9 mouse cellular contexts compared by ENCODE assay signal in the genomic region with DNA sequence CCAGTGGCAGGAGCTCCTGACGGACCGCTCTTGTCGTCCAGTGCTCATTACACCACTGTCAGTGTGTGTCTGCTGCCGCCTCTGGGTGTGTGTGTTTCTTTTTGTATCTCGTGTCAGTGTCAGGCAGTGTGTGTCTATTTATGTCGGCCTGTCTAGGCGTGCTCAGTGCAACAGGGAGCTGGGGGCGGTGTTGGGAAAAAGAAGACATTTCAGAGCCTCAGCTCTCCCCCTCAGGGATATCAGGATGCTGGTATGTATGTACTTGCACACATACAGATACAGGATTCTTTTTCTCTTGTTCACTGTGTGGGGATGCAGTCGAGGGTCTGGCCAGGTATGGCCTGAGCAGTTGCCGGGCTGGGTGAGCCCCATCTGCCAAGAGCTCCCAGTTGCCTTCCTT. TPM values are rescaled to one million over a fixed set of nuclear protein-coding genes. Genes with fewer than 3 reads are reported as not detected.
DNase-seq lines count a peak whose midpoint lies in the region; ATAC-seq lines count a peak whose summit lies in the region.
"Had no signal": no experiment of that assay in that cellular context is flagged by ENCODE, and none has a peak within 500 bp of the region (broad histone marks: within the 10 kb centered on the region; RNA-seq: fewer than 3 reads in every experiment).

No protein-coding gene starts in this region.

- H3K4me2 ChIP-seq in forebrain, embryonic 16.5 days (ENCODE audit: low read length) = no peak overlapping the region; the same call in 1 of the 2 replicates
- no peak overlapping the region; the same call in 1 of the 2 replicates for H3K4me2 ChIP-seq in neural tube, embryonic 14.5 days (ENCODE audit: low read depth, low read length)
- no peak overlapping the region for H3K4me2 ChIP-seq in kidney, embryonic 15.5 days

- peaks cover 100% of the 10 kb centered on the region for H3K27me3 ChIP-seq in embryonic facial prominence, embryonic 10.5 days (replicated peaks; ENCODE audit: low read depth, poor library complexity, severe bottlenecking)
- no peaks in the 10 kb centered on the region for H3K27me3 ChIP-seq in forebrain, embryonic 16.5 days (replicated peaks; ENCODE audit: control insufficient read depth, insufficient read depth, low read length)
- H3K27me3 ChIP-seq in neural tube, embryonic 14.5 days (ENCODE audit: control insufficient read depth, insufficient read depth, low read length) = no peaks in the 10 kb centered on the region
- peaks cover 96% of the 10 kb centered on the region for H3K27me3 ChIP-seq in kidney, embryonic 15.5 days

- WGBS in embryonic facial prominence, embryonic 10.5 days = 60% methylated on average over 10 of the region's 10 CpGs
- 8% methylated on average over 10 of the region's 10 CpGs for WGBS in forebrain, embryonic 16.5 days
- WGBS in neural tube, embryonic 14.5 days = 23% methylated on average over 10 of the region's 10 CpGs
- WGBS in kidney, embryonic 15.5 days = 69% methylated on average over 10 of the region's 10 CpGs

- H3K9ac ChIP-seq in forebrain, embryonic 16.5 days (replicated peaks; ENCODE audit: low read depth, low read length) = peak overlapping the region; percentile 57
- H3K9ac ChIP-seq in neural tube, embryonic 14.5 days (replicated peaks; ENCODE audit: low read depth, low read length) = peak overlapping the region; percentile 25; the same call in 1 of the 2 replicates
- no peak overlapping the region for H3K9ac ChIP-seq in kidney, embryonic 15.5 days

- H3K36me3 ChIP-seq in embryonic facial prominence, embryonic 10.5 days (replicated peaks) = no peaks in the 10 kb centered on the region
- H3K36me3 ChIP-seq in forebrain, embryonic 16.5 days (ENCODE audit: control insufficient read depth, insufficient read depth) = peaks cover 11% of the 10 kb centered on the region; the same call in 1 of the 2 replicates
- peaks cover 13% of the 10 kb centered on the region for H3K36me3 ChIP-seq in neural tube, embryonic 14.5 days (ENCODE audit: control insufficient read depth, insufficient read depth, low read length)
- no peaks in the 10 kb centered on the region for H3K36me3 ChIP-seq in kidney, embryonic 15.5 days

- H3K27ac ChIP-seq in embryonic facial prominence, embryonic 10.5 days (replicated peaks) = peak overlapping the region; percentile 85
- peak overlapping the region; percentile 94 for H3K27ac ChIP-seq in forebrain, embryonic 16.5 days (ENCODE audit: low read length)
- peak overlapping the region; percentile 98 for H3K27ac ChIP-seq in neural tube, embryonic 14.5 days (ENCODE audit: low read depth, low read length)
- H3K27ac ChIP-seq in kidney, embryonic 15.5 days = no peak overlapping the region

- intact Hi-C loops in left cerebral cortex, postnatal 36 days (cut with DNase I) = no loop called here

- H3K9me3 ChIP-seq in embryonic facial prominence, embryonic 10.5 days = no peaks in the 10 kb centered on the region
- H3K9me3 ChIP-seq in forebrain, embryonic 16.5 days (ENCODE audit: control insufficient read depth, low read length) = no peaks in the 10 kb centered on the region
- H3K9me3 ChIP-seq in neural tube, embryonic 14.5 days (ENCODE audit: control insufficient read depth, low read length) = no peaks in the 10 kb centered on the region
- no peaks in the 10 kb centered on the region for H3K9me3 ChIP-seq in kidney, embryonic 15.5 days (replicated peaks)

- peaks cover 41% of the 10 kb centered on the region for H3K4me1 ChIP-seq in embryonic facial prominence, embryonic 10.5 days
- H3K4me1 ChIP-seq in forebrain, embryonic 16.5 days (replicated peaks; ENCODE audit: control insufficient read depth, insufficient read depth, low read length) = peaks cover 79% of the 10 kb centered on the region
- peaks cover 50% of the 10 kb centered on the region for H3K4me1 ChIP-seq in neural tube, embryonic 14.5 days (ENCODE audit: control insufficient read depth, insufficient read depth, low read length)
- peaks cover 2% of the 10 kb centered on the region; the same call in 1 of the 2 replicates for H3K4me1 ChIP-seq in kidney, embryonic 15.5 days

- no peak for DNase-seq in embryonic facial prominence, embryonic 10.5 days (ENCODE audit: low spot score)
- DNase-seq in left cerebral cortex, postnatal 36 days (ENCODE audit: low spot score in 2 of 2) = peak; percentile 75 to 77
- DNase-seq in adrenal gland, postnatal 4 days (ENCODE audit: low spot score in 2 of 2) = no peak
- DNase-seq in lung, postnatal 10 days = no peak
- no peak for DNase-seq in ovary, postnatal 10 days (ENCODE audit: low spot score)
- DNase-seq: heart, adult 18-20 months had no signal

- H3K4me3 ChIP-seq in embryonic facial prominence, embryonic 10.5 days = no peak overlapping the region
- H3K4me3 ChIP-seq in forebrain, embryonic 16.5 days (replicated peaks; ENCODE audit: low read length) = no peak overlapping the region
- H3K4me3 ChIP-seq in neural tube, embryonic 14.5 days (ENCODE audit: low read depth, low read length) = no peak overlapping the region
- no peak overlapping the region for H3K4me3 ChIP-seq in kidney, embryonic 15.5 days (replicated peaks)

- ATAC-seq in forebrain, embryonic 16.5 days = no peak
- no peak for ATAC-seq in neural tube, embryonic 14.5 days (ENCODE audit: low read depth)
- ATAC-seq in kidney, embryonic 15.5 days (replicated peaks; ENCODE audit: low FRiP score) = no peak

RNA-seq across cellular contexts. Expression of gene Polg, which starts 58.8 kb away (rescaled TPM):
- 33.4 and 37.8 TPM in 2 replicates for polyA plus RNA-seq in embryonic facial prominence, embryonic 10.5 days (2016; fragmentation: Nextera tagmentation; extraction: Ambion mirVana)
- polyA plus RNA-seq in forebrain, embryonic 16.5 days (2015; fragmentation: Nextera tagmentation; extraction: Ambion mirVana) = 29.5 and 34.6 TPM in 2 replicates
- 10 to 100 TPM; 77.8 to 97.5 TPM for total RNA-seq in left cerebral cortex, postnatal 36 days (2021)
- 23.0 and 30.5 TPM in 2 replicates for polyA plus RNA-seq in neural tube, embryonic 14.5 days (2014; fragmentation: Nextera tagmentation; extraction: Ambion mirVana)
- total RNA-seq in adrenal gland, postnatal 4 days (2021) = 10 to 100 TPM; 87.2 to 93.7 TPM
- polyA plus RNA-seq in kidney, embryonic 15.5 days (2015; fragmentation: Nextera tagmentation; extraction: Ambion mirVana) = 32.9 and 36.7 TPM in 2 replicates

Comparison
In these comparisons a context has a peak if more than half of its experiments do, and no peak if none do; other contexts are left out.
1. DNase-seq: peak in left cerebral cortex, postnatal 36 days (2 of 2); none in embryonic facial prominence, embryonic 10.5 days (single experiment), adrenal gland, postnatal 4 days (0 of 2), lung, postnatal 10 days (single experiment) and ovary, postnatal 10 days (single experiment).